Mouse (Mus musculus) E14TG2a.4 (cell line): ENCODE measurements at regions not wholly inside any gene's neighbourhood (a gene's known extent, or its start where the extent isn't known, plus 50 kb on each side); places are given as distances from the start of the nearest gene placed in this dataset.

Experiments
- CTCF ChIP-seq: conservative IDR thresholded peaks from 2 replicates; pipeline ENCODE4 v1.5.1; 2014; ENCODE audit warnings: low read length
- NANOG ChIP-seq: IDR thresholded peaks from 2 replicates; pipeline ENCODE4 v1.6.1; 2014; ENCODE audit warnings: borderline replicate concordance, low read length, mixed read lengths
- POU5F1 ChIP-seq: IDR thresholded peaks from 2 replicates; pipeline ENCODE4 v1.6.1; 2014; ENCODE audit warnings: low read length, borderline replicate concordance

GRCm38 (mm10) chr6:135472495-135472894 is 110.2 kb downstream of the Emp1 start:
- no peak for TF ChIP-seq NANOG
- no peak for TF ChIP-seq CTCF
- TF ChIP-seq POU5F1: no peak
